Mouse (Mus musculus): ENCODE measurements around the gene Fos.
A peak's percentile ranks its signal among the peaks of the same experiment; 100 is the strongest.

Gene Fos

DNA sequence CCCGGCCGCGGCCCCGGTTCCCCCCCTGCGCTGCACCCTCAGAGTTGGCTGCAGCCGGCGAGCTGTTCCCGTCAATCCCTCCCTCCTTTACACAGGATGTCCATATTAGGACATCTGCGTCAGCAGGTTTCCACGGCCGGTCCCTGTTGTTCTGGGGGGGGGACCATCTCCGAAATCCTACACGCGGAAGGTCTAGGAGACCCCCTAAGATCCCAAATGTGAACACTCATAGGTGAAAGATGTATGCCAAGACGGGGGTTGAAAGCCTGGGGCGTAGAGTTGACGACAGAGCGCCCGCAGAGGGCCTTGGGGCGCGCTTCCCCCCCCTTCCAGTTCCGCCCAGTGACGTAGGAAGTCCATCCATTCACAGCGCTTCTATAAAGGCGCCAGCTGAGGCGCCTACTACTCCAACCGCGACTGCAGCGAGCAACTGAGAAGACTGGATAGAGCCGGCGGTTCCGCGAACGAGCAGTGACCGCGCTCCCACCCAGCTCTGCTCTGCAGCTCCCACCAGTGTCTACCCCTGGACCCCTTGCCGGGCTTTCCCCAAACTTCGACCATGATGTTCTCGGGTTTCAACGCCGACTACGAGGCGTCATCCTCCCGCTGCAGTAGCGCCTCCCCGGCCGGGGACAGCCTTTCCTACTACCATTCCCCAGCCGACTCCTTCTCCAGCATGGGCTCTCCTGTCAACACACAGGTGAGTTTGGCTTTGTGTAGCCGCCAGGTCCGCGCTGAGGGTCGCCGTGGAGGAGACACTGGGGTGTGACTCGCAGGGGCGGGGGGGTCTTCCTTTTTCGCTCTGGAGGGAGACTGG, at the start of gene Fos:
Fos (plus strand) TSS at position 410 of the 817 bp plus-strand sequence.
- DNase-seq (ENCODE audit: low spot score): peak; percentile 81

DNA sequence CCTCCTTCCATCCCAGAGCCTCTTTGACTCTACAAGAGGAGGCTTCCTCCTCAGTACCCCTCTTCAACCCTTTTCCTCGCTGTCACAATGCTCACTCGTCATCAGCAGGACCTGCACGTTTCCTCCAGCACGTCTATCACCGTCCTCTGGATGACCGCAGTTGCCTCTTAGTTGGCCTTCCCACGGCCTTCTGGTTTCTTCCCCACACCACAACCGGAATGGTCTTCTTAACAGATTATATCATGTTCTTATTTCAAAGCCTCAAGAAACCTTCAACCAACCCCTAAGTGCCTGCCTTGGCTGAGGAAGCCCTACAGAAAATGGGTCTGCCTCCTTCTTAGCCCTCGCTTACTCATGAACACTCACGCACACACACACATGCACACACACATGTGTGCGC, 48.0 kb upstream of the Fos start:
- no peak for DNase-seq (ENCODE audit: low spot score)

DNA sequence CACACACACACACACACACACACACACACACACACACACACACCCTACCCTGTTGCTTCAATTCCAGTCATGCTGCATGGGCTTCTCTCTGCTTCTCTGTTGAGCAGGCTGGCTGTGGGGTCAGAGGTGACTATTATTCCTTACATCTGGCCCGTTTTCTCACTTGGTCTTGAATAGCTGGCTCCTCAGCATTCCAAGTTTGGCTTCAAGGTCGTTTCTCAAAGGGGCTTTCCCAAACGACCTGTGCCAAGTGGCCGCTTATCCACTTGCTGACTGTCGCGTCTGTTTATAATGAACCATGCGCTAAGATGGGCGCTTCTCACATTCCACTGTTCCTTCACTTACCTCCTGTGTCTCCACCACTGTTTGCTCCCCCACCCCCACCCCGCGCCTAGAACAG, 47.6 kb upstream of the Fos start:
- DNase-seq (ENCODE audit: low spot score): no peak

DNA sequence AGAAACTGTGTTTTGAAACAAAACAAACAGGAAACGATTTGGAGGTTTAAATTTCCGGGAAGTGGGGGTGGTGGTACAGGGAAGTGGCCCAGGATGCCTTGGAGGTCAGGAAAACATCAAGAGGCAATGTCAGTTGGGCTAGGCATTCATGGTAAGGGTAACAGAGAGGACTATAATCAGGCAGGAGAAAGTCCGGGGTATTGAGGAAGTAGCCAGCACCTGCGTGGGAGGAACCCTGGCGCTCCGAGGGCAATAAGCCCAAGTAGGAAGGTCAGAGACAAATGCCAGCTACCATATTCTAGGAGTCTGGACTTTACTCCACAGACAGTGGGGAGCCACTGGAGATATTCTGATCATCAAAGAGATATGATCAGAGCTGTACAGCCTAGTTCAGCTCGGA, 45.9 kb upstream of the Fos start:
- DNase-seq (ENCODE audit: low spot score): no peak

DNA sequence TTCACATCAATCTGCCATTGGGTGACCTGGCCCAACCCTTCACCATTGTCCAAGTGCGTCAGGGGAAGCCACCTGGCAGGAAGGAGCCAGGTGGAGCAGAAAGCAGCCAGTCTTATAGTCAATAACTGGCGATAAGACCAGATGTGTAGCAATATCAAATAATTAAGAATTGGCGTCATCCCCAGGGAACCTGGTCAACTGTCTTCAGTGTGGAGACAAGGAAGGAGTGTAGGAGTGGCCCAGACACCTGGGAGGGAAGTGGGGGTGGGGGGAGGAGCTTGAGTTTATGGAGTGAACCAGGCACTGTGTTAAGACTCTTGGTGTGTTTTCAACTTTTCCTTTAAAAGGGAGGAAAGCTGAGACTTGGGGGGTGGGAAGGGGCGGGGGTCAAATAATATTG, 43.7 kb upstream of the Fos start:
- no peak for DNase-seq (ENCODE audit: low spot score)

DNA sequence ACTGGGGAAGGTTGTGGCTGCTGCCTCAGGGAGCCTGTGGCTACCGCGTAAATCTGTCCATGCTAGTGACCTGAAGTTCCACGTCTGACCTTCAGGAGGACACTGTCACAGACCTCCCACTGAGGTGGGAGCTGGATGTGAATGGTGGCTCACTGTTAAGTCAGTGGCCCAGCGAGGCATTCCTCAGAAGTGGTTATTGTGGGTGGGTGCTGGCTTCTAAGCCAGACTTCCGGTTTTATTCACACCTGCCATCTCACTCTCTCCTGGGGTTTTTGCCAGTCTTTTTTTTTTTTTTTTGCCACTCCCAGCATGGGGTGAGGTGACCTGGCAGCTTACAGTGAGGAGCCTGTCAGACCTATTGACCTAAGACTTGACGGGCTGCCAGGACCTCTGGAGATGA, 43.3 kb upstream of the Fos start:
- no peak for DNase-seq (ENCODE audit: low spot score)

DNA sequence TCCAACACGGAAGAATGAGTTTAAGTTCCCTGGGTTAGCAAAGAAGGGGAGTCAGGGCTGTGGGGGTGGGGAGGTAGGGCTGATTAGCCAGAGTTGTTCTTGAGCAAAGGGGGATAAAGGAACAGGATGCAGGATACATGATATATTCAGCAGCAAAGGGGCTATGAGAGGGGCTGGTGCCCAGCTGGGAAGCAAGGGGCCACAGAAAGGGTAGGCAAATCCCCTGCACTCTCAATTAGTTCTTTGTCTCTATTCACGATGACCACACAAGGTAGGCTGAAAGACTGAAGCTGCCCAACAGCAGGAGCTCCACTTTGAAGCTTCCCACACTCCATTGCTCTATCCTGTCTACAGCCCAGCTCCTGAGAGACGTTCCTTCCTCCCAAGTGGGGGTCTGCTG, 39.8 kb upstream of the Fos start:
- DNase-seq (ENCODE audit: low spot score): no peak

DNA sequence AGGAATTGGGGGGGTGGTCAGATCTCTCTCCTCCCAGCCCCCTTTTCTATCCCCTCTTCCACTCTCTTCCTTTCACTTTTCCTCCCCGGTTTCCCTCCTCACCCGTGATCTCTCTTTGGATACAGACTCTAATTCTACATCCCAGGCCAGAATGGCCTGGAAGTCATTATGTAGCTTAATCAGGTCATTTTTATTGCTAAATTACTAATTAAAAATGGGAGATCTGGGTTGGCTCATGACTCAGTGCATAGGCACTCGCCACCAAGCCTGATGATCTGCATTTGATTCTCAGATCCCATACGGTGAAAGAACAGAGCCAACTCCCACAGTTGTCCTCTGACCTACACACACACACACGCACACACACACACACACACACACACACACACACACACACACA, 39.2 kb upstream of the Fos start:
- no peak for DNase-seq (ENCODE audit: low spot score)

DNA sequence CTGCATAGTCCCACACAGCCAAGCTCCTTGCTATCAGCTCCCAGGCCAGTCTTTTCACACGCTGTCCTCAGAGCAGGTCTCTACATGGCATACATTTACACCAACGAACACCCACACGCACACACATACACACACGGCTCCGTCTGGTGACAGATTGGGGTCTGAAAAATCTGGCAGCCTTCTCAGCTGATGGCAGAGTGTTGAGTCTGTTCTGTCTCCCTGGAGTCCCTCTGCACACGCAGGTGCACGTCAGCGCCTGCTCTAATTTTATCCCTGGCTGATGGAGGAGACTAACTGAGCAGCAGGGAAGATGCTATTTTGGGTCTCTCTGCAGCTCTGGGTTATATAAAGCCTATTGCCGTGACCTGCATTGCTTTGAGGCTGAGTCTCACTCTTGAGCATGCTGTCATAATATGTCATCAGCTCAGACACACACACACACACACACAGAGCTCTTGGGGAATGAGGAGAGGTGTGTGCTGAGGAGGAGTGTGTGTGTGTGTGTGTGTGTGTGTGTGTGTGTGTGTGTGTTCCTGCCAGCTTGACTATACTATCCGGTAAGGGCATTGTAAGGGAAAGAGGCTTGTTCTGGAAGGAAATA, 37.6 kb upstream of the Fos start:
- no peak for DNase-seq (ENCODE audit: low spot score)

DNA sequence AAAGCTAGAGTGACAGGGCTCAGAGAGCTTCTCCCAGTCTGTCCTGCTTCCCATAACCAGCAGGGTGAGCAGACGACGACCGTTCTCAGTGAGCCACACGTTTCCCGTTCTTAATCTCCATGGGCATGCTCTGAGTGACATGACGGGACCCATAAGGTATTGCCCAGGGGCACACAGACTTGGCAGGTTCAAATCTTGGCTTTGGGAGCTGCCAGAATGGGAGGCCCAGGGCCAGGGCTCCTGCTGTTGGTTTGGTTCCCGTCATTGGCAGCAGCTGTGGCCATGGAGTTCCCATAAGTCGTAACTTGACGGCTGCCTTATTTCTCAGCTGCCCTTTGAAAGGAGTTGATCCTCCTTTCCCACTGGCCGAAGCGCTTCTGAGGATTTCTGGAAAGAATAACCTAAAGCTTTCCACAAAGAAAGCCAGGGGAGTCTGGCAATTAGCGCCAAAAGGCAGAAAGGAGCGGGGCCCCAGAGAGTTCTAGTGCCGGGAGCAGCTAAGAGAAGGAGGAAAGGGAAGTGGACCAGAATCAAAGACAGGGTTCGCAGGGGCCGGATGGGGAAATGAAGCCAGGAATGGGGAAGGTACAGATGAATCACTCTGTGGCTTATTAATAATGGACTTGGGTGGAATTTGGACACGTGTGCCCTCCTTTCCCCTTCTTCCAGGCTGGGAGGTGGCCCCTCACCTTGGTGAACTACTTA, 36.4 kb upstream of the Fos start:
- peak; percentile 14 for DNase-seq (ENCODE audit: low spot score)

DNA sequence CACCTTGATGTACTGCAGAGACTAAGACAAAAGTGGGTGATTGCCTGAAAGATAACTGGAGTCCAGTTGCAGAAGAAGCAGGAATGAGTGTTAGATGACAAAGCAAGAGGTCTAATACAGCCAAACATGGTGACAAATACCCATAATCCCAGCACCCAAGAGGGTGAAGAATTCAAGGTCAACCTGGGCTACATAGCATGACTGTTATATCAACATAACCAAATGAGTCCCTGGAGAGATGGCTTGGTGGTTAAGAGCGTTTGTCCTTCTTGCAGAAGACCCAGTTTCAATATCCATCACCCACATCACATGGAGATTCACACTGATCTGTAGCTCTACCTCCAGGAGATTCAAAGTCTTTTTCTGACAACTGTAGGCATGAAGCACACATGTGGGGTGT, 30.2 kb upstream of the Fos start:
- no peak for DNase-seq (ENCODE audit: low spot score)

DNA sequence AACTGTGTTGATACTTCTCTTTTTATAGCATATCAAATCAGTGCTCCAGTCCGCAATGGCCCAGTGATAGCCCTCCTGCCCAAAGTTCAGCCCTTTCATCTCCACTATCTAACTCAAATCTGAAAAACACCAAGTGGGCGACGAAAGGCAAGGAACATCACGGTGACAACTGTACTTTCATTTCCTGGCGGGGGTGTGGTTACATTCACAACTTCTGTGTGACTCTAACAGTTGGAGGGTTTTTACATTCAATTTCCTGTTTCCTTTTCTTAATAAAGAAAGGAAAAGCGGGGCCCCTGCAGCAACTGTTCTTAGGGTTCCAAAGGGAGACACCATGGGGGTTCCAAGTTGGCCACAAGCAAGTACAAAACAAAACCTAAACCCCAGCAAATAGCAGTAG, 29.0 kb upstream of the Fos start:
- DNase-seq (ENCODE audit: low spot score): no peak

DNA sequence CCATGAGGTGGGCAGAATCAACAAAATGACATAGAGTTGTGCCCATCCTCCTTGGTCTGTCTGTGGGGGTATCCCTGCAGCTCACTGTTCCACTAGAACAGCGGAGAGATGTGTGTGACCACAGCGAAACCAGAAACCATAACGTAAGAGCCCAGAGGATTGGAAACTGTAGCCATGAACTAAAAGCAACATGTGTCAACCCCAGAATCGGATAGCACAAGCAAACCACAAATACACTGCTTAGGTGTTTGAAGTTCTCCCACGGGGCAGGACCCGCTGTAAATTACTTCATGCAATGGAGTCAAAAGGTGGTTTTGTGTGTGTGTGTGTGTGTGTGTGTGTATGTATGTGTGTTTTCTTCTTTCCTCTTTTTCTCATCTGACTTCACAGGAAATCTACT, 26.7 kb upstream of the Fos start:
- no peak for DNase-seq (ENCODE audit: low spot score)

DNA sequence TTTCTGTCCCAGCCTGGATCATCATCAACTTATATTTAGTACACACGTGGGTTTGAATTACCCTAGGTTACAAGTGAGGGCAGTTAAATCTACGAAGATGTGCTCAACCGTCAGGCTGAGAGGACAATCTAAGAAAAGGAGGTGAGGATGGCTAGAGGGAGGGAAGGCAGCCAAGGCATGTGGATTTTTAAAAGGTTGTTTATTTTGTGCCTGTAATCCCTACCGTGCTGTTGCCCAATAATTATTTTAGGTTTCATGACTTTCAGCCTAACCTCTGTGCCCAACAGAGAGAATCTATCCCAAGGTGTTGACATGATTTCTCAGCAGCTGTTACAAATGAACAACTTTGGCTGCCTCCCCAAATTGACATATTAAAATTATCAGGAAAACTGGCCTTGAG, 26.2 kb upstream of the Fos start:
- no peak for DNase-seq (ENCODE audit: low spot score)

DNA sequence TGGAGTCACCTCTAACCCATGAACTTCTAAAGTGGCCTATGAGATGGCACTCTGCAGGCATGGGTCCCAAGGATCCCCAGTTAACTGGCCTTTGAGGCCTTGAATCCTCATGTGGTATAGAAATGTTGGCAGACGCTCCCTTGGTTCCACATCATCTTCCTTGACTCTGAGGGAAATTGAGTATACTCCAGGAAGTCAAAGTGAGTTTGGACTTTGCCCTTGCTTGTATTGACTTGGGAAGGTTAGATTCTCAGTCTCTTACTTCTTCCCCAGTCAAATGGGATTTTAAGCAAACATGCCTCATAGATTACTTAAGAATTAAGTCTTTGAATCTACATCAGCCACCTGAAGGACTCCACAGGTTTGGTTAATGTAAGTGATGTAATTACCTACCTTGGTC, 24.2 kb upstream of the Fos start:
- DNase-seq (ENCODE audit: low spot score): no peak

DNA sequence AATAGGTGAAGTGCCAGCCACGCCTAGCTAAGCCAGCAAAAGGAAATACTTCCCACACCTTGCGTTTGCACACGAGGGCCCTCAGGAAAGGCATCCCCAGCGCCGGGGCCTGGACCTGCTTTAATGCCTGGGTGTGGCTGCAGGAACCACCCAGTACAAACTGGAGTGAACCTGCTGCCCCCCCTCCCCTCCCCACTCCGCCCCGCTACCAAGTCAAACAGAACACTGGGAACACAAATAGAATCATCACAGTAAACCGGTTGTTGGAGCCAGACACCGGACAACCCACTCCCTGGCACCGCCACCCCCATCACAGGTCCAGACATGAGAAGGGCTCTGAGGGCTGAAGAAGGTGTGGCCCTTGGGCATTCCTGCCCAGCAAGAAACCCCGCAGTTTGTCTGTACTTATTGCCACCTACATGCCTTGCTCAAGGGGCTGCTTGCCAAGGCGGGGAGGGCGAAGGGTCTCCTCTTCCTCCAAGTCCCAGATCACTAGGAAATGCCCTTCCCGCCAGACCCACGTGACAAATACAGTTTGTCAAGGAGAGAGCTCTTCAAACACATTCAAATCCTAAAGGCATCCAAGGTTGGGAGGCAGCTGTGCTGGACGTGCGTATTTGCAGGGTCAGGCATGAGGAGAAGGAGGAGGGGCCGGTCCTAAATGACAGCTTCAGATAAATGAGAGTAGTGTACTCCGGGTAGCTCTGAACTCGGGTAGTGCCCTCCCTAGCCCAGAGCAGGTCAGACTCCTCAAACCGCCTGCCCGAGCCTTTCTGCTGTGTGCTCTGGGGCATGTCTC, 21.8 kb upstream of the Fos start:
- no peak for DNase-seq (ENCODE audit: low spot score)

DNA sequence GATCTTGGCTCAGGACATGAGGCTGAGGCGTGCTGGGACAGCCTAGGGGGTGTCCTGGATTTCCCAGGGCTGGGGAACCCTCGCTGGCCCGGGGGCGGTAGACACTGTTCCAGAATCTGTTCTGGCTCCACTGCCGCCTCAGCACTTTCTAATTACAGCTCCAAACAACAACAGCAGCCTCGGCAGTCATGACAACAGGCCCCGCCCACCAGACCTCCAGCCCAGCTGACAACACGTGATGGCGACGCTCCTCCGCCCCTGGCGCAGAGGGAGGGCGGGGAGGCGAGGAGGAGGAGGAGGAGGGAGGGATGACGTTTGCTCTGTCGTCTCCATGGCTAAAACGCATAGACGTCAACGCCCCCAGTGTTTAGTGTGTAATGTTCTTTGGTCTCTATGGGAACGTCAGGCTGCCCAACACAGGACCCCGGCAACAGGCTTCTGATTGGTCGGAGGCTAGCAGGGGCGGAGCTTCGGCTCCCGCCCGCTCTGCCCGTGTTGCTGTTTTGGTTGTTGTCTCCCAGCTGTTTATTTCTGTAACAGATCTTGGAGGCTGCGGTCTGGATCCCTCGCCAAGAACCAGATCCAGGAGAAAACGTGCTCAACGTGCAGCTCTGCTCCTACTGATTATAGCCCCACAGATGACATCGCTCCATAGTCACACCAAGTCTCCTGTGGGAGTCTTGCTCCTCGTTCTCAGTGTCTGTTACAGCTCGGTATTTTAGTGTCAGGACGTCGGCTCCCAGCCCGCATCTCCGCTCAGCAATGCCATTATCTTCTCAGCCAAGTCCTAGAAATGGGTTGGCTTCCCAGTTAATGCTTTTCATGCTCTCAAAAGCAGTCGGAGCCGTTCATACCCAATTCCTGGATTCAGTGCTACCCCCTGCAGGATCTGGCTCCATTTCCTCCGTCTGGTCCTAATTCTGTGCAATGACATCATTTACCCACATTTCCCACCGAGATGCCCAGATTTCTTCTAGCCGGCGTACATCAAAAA, 18.3 kb upstream of the Fos start:
- DNase-seq (ENCODE audit: low spot score): peak; percentile 88

DNA sequence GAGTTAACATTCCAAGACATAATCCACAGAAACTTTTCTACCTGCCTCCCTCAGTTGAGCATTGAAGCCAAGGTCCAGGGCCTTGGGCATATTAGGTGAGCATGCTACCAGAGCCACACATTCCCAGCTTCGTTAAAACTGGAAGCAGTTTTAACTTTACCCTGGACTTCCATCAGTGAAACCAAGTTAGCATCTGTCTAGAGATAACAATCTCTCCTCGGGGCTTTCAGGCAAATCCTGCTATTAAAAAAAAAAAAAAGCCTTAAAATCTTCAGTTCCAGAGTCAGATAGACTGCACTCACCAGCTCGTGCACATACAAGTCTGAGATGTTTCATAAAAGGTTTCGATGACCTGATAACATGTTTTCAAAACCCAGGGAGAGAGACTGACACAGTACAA, 17.4 kb upstream of the Fos start:
- DNase-seq (ENCODE audit: low spot score): no peak

DNA sequence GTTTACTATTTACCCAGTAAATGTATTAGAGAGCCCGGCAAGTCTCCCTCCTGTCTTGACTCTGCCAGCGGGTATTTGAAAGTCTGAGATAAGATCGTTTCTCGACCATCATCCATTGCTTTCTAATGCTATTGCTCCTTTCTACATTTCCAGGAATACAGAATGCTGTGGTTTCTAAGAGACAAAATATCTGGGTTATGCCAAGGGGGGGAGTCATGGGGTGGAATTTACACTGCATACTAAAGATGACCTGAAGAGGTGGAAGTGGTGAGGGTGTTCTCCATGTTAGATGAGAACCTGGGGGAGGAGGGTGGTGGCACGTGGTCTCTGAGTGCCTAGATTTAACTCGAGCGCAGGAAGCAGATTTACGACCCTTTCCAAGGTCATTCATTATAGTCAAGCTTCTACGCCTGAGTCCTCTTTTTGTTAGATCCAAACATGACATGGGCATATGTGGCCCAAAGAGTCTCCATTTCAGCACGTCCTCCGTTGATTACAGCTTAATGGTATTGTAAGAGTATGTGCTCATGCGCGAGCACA, 16.7 kb upstream of the Fos start:
- no peak for DNase-seq (ENCODE audit: low spot score)

DNA sequence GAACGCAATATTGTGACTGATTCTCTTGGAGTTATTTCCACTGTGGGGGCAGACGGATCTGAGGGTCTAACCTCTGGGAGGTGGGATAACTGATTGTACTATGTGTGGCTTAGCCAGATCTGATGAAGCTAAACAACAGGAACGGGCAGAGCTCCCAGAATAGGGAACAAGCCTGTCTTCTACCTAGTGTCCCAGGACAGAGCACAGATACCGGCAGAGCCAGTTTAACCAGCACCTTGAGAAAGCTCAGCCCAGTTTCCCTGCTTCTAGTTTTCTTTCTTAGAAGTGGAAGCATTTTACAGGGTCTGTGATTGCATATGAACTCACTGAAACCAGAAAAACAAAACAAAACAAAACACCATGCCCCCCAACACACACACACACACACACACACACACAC, 13.9 kb upstream of the Fos start:
- no peak for DNase-seq (ENCODE audit: low spot score)

Data from ovary, postnatal 10 days (tissue).